Mouse (Mus musculus) spleen, postnatal 14 days (tissue): Measurements from ENCODE around the gene Cyp2w1.

Experiments
- DNase-seq, 2 experiments: peaks; one replicate each; pipeline ENCODE4 v3.0.0; 2021 to 2022; ENCODE audit warnings: low spot score in 2 of 2

Gene Cyp2w1

DNA sequence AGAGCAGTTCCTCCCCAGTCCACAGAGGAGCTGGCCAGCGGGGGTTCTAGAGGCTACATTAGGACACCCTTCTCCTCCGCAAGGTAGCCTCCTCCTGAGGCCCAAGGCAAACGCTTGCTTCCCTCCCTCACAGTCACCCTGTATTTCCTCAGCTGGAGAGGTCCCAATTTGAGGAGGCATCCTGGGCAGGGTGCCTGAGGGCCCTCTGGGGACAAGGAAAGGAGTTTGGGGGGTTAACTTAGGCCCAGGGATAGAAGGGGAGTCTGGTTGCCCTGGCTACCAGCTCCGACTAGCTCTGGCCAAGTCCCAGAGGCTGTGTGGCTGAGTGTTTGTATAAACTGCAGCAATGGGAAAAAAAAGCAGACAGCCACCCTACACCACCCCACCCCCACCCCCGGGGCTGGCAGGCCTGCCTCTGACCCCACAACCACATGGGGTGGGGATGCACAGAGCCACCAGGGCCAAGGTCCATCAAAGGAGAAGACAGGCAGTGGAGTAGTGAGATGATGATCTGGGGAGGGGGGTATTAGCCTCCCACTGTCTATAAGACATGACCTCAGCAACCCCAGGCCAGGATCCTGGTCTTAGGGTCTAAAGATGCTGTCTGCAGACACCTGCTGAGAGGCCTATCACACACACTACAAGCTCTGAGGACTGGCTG, 12.6 kb downstream of the Cyp2w1 start:
- DNase-seq: no peak

- no peak for DNase-seq
Observed at GRCm38 (mm10) chr5:139365827-139366226, 13.4 kb downstream of the Cyp2w1 start.

- no peak for DNase-seq
Observed at GRCm38 (mm10) chr5:139366484-139366883, 14.1 kb downstream of the Cyp2w1 start.

- peak in 1 of 2 experiments; percentile 68 for DNase-seq
Observed at GRCm38 (mm10) chr5:139367884-139368458, 15.6 kb downstream of the Cyp2w1 start.

DNA sequence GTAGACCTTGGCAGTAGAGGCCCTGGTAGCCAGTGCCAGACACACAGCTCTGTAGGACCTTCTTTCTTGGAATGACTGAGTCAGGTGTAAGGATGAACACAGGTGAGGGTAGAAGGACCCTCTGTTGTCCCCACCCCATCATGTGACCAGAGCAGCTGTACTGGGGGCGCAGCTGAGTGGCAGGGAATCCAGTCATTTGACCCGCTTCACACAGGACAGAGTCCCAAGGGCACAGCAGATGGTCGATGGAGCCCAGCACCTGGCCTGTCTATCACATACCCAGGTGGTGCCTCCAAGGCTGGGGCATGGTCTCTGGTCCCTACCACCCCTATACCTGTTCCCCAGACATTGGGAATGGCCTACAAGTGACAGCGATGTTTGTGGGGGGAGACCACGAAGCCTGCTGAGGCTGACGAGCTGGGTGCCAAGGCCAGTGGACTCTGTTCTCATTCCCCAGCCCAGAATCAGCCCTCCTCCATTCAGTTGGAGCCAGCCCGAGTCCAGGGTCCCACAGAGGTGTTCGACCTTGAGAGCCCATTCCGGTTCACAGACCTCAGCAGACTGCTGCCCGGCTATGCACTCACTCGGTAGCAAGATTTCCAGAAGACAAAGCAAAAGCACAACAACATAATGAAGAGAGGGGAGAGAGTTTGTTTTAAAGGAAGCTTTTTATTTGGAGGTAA, 16.4 kb downstream of the Cyp2w1 start:
- no peak for DNase-seq

- no peak for DNase-seq
Observed at GRCm38 (mm10) chr5:139370336-139370735, 17.9 kb downstream of the Cyp2w1 start.

GRCm38 (mm10) chr5:139371118-139371517, 18.7 kb downstream of the Cyp2w1 start:
- no peak for DNase-seq

GRCm38 (mm10) chr5:139371631-139372401, 19.4 kb downstream of the Cyp2w1 start:
- peak; percentile 86 to 91 for DNase-seq

DNA sequence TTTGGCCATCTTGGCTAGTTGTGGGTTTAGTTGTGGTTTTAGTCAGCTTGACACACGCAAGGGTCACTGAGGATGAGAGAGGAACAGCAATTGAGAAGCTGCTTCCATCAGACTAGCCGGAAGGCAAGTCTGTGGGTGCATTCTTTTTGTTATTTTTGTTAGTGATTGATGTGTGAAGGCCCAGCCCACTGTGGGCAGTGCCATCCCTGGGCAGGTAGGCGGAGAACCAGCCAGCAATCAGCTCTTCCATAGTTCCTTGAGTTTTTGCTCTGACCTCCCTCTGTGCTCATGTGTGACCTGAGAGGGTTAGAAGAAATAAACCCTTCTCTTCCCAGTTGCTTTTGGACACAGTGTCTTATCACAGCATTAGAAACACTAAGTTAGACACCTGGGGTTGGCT, 20.7 kb downstream of the Cyp2w1 start:
- DNase-seq: no peak

- no peak for DNase-seq
Observed at GRCm38 (mm10) chr5:139373889-139374444, 21.6 kb downstream of the Cyp2w1 start.

DNA sequence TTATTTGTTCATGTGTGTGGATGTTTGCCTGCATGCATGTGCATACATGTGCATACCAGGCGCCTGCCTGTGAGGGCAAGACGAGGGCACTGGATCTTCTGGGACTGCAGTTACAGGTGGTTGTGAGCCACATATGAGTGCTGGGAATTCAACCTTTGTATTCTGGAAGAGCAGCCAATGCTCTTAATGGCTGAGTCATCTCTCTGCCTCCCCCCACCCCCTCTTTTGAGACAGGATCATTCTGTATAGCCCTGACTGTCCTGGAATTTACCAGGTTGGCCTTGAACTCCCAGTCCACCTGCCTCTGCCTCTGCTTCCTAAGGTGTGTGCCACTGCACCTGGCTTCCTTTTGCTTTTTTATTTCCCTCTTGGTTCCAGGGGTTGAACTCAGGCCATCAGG, 22.4 kb downstream of the Cyp2w1 start:
- DNase-seq: no peak

DNA sequence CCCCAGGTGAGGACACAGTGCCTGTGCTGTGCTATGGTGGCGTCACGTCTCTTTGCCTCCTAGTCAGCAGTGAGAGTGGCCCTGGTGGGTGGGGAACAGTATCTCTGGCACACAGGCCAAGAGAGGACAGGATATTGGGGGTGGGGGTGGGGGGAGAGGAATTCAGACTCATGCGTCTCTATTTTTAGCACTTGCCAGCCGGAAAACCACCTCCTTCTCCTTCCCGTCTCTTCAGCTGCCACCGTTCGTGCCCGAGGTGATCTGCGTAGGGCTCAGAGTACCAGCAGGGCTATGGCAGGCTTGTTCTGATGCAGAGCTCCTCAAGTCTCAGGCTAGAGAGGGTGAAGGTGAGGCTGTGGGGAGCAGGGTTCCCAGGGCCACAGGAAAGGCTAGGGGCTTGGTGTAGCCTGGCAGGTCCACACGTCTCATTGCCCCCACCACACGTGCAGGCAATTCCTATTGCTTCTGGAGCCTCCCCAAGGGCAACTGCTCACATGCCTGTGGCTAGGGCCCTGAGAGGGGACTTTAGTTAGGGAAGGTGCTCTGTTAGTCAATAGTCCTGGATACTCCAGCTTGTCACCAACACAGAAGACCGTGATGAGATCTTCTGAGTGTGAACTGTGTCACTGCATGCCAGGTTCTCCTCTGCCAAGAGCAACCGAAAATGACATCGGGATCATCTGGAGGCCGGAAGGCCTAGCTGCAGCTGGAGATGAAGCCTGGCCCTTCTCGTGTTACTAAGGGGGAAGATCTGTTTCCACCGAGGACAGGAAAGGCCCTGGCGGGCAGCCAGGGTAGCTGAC, 25.3 kb downstream of the Cyp2w1 start, which contains the start of gene Gpr146:
TSS of gene Gpr146 (plus strand) at position 230 of the 803 bp plus-strand sequence.
- no peak for DNase-seq

GRCm38 (mm10) chr5:139378271-139378556, 25.8 kb downstream of the Cyp2w1 start:
- DNase-seq: no peak

DNA sequence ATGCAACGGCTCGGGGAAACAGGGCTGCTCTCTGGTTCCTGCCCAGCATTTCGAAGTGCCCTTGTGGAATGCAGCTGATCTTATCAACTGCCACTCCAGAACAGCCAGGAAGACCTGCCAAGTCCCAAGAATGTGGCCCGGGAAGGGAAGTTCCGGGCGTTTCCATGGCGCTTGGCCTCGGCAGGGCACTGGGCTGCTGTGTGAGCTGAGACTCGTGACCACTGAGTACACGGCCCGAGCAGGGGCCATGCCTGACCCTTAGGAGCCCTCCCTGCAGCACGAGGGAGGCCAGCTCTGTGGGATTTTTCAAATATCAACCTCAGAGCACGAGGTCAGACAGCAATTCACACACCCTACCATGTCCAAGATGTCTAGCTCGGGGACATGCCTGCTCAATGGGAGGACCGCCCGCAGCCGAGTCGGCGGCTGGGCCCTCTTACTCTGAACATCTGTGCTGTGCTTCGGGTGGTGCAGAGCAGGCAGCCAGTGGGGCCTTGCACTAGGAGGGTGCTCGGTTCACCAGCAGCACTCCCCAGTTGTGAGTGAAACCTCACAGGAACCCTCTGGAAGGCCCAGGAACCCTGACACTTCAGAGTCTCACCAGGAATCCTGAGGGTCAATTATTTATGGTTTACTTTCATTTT, 26.7 kb downstream of the Cyp2w1 start:
- no peak for DNase-seq

- DNase-seq: no peak
Observed at GRCm38 (mm10) chr5:139379771-139380384, 27.5 kb downstream of the Cyp2w1 start.

GRCm38 (mm10) chr5:139380385-139381248, 28.2 kb downstream of the Cyp2w1 start:
- peak; percentile 89 to 90 for DNase-seq

- peak in 1 of 2 experiments; percentile 55 for DNase-seq
Observed at GRCm38 (mm10) chr5:139381586-139382513, 29.4 kb downstream of the Cyp2w1 start.

- DNase-seq: peak in 1 of 2 experiments; percentile 50
Observed at GRCm38 (mm10) chr5:139382760-139383159, 30.3 kb downstream of the Cyp2w1 start.
